Mouse (Mus musculus) forebrain, embryonic 14.5 days (tissue): ENCODE results near the gene Gpn2. TPM values are rescaled to one million over a fixed set of nuclear protein-coding genes. Genes with fewer than 3 reads are reported as not detected.
A peak's percentile ranks its signal among the peaks of the same experiment; 100 is the strongest.

Experiments used
- ATAC-seq: fragments of 200-750 bp; cut with Nextera tagmentation; 2 replicates; pipeline ENCODE4 v1.8.0; 2017; ENCODE audit warnings: mild to moderate bottlenecking, moderate library complexity
- DNase-seq: peaks from one replicate; pipeline ENCODE4 v3.0.0-alpha.2; 2015; ENCODE audit warnings: low spot score
- H3K27ac ChIP-seq: fragments of 300-500 bp; sonication (generic); 2 replicates; pipeline ENCODE4 v1.5.1; 2014; ENCODE audit warnings: low read depth, mild to moderate bottlenecking, control low read depth, low read length, moderate library complexity
- H3K27me3 ChIP-seq: fragments of 300-500 bp; sonication (generic); replicated peaks from 2 replicates; pipeline ENCODE4 v1.6.1; 2014; ENCODE audit warnings: low read length, control low read depth, mixed read lengths; ENCODE audit not compliant: control insufficient read depth, insufficient read depth
- H3K36me3 ChIP-seq: fragments of 300-500 bp; sonication (generic); 2 replicates; pipeline ENCODE4 v1.6.1; 2014; ENCODE audit warnings: low read length, control low read depth; ENCODE audit not compliant: control insufficient read depth, insufficient read depth
- H3K4me1 ChIP-seq: fragments of 300-500 bp; sonication (generic); 2 replicates; pipeline ENCODE4 v1.6.1; 2014; ENCODE audit warnings: antibody characterized with exemption, low read length, control low read depth; ENCODE audit not compliant: control insufficient read depth, insufficient read depth
- H3K4me2 ChIP-seq: fragments of 300-500 bp; sonication (generic); 2 replicates; pipeline ENCODE4 v1.6.1; 2014; ENCODE audit warnings: mild to moderate bottlenecking, control low read depth, low read length
- H3K4me3 ChIP-seq: fragments of 300-500 bp; sonication (generic); 2 replicates; pipeline ENCODE4 v1.5.1; 2014; ENCODE audit warnings: low read depth, low read length, control low read depth
- H3K9ac ChIP-seq: fragments of 300-500 bp; sonication (generic); 2 replicates; pipeline ENCODE4 v1.6.1; 2014; ENCODE audit warnings: mild to moderate bottlenecking, low read length, control low read depth, moderate library complexity
- H3K9me3 ChIP-seq: fragments of 300-500 bp; sonication (generic); replicated peaks from 2 replicates; pipeline ENCODE4 v1.6.1; 2016; ENCODE audit warnings: low read length, control low read depth, mixed read lengths; ENCODE audit not compliant: control insufficient read depth
- WGBS: fragments of 180-500 bp; shearing (Covaris S2); extraction: QIAGEN DNeasy Blood & Tissue Kit; methylation state at CpG from one replicate; pipeline ENCODE4 v1.1.7; 2014; 5-methylcytosine and 5-hydroxymethylcytosine counted together
- polyA plus RNA-seq: library from polyadenylated mRNA; unstranded; fragments of >200 nt; fragmentation: Nextera tagmentation; extraction: Ambion mirVana; gene quantifications from 2 replicates; pipeline ENCODE4 v1.2.1, GENCODE M21; 2014

Gene Gpn2
- polyA plus RNA-seq, 1 experiment from 2014 or later: 30.1 TPM

GRCm38 (mm10) chr4:133624830-133625229 is 40.7 kb downstream of the Gpn2 start:
- no peak overlapping the region for H3K4me3 ChIP-seq
- no peaks in the 10 kb centered on the region for H3K4me1 ChIP-seq
- H3K36me3 ChIP-seq: peaks cover 27% of the 10 kb centered on the region
- no peak overlapping the region for H3K9ac ChIP-seq
- no peak overlapping the region for H3K4me2 ChIP-seq
- H3K9me3 ChIP-seq: no peaks in the 10 kb centered on the region
- WGBS: 92% methylated on average over 7 of the region's 7 CpGs
- ATAC-seq (no peak), DNase-seq (no peak)
- H3K27me3 ChIP-seq: no peaks in the 10 kb centered on the region
- no peak overlapping the region for H3K27ac ChIP-seq

DNA sequence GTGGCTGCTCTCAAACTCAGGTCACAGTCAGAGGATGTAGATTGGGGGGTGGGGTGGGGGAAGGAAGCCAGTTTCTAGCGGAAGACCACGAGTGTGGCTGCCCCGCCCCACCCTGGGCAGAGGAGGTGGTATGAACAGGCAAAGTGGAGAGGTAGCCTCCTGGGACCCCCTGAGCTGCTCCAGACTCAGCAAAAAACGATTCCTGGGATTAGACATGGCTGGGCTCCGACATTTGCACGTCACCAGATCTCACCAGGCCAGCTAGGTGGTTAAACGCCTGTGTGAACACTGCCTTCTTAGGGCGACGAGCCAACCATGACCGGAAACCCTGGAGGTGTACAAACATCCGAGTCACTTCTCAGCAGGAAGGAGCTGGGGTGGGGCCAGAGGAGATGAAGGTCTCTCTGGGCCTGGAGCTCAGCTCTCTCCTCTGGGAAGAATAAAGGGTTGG is 41.5 kb downstream of the Gpn2 start:
- no peak overlapping the region for H3K4me2 ChIP-seq
- H3K4me3 ChIP-seq: no peak overlapping the region
- no peak for DNase-seq
- no peak for ATAC-seq
- no peaks in the 10 kb centered on the region for H3K9me3 ChIP-seq
- no peaks in the 10 kb centered on the region for H3K4me1 ChIP-seq
- no peak overlapping the region for H3K9ac ChIP-seq
- H3K36me3 ChIP-seq: peaks cover 27% of the 10 kb centered on the region
- H3K27me3 ChIP-seq: no peaks in the 10 kb centered on the region
- WGBS: 49% methylated on average over 11 of the region's 11 CpGs
- H3K27ac ChIP-seq: 0 out of 2 replicates have a peak overlapping the region, but pooled peaks have one; percentile 14

DNA sequence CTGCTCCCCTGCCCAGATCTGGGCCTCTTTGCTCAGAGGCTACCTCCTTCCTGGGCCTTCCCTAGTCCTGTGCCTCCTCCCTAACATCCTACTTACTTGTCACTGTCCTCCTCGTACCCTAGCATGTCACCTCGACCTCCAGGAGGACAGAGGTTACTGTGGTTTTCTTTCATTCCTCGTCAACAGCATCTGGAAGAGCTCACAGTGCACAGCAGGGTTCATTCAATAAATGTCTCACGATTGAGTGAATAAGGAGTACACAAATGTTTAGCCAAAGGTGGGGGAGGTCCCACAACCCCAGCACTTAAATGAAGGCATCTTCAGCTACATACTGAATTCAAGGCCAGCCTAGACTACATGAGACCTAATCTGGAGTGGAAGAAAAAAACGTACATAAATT is 42.1 kb downstream of the Gpn2 start:
- DNase-seq (no peak), ATAC-seq (no peak)
- Histone ChIP-seq H3K27me3 (no peaks in the 10 kb centered on the region), H3K9ac (no peak overlapping the region), H3K4me3 (no peak overlapping the region), H3K36me3 (peaks cover 27% of the 10 kb centered on the region), H3K27ac (0 out of 2 replicates have a peak overlapping the region, but pooled peaks have one; percentile 14), H3K9me3 (no peaks in the 10 kb centered on the region), H3K4me2 (no peak overlapping the region), H3K4me1 (no peaks in the 10 kb centered on the region; the same call in 1 of the 2 replicates)
- WGBS: 46% methylated on average over 5 of the region's 5 CpGs

- 87% methylated on average over 9 of the region's 9 CpGs for WGBS
- H3K9ac ChIP-seq: no peak overlapping the region
- H3K27ac ChIP-seq: no peak overlapping the region
- no peaks in the 10 kb centered on the region for H3K9me3 ChIP-seq
- H3K4me2 ChIP-seq: no peak overlapping the region
- peaks cover 27% of the 10 kb centered on the region for H3K36me3 ChIP-seq
- no peak for DNase-seq
- no peak for ATAC-seq
- H3K27me3 ChIP-seq: no peaks in the 10 kb centered on the region
- H3K4me1 ChIP-seq: peaks cover 1% of the 10 kb centered on the region; the same call in 1 of the 2 replicates
- no peak overlapping the region for H3K4me3 ChIP-seq
Measured at GRCm38 (mm10) chr4:133626621-133627020, 42.5 kb downstream of the Gpn2 start.

GRCm38 (mm10) chr4:133627039-133627438 is 42.9 kb downstream of the Gpn2 start:
- ATAC-seq (no peak), DNase-seq (no peak)
- Histone ChIP-seq H3K27ac (no peak overlapping the region), H3K4me1 (peaks cover 5% of the 10 kb centered on the region), H3K27me3 (no peaks in the 10 kb centered on the region), H3K4me3 (no peak overlapping the region), H3K9ac (no peak overlapping the region), H3K36me3 (peaks cover 27% of the 10 kb centered on the region), H3K4me2 (no peak overlapping the region), H3K9me3 (no peaks in the 10 kb centered on the region)
- 93% methylated on average over 14 of the region's 14 CpGs for WGBS

DNA sequence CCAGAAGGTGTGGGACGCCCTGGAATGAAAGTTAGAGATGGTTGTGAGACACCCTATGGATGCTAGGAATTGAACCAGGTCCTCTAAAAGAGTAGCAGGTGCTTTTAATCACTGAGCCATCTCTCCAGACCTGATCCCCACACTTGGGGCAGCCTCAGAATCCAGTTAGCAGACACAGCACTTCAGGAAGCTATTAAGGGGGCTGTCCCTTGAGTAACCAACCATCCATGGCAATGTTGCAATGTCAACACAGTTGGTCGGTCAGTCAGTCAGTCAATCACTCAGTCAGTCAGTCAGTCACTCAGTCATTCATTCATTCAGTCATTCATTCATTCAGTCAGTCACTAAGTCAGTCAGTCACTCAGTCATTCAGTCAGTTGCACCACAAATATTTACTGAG is 44.4 kb downstream of the Gpn2 start:
- no peak overlapping the region for H3K4me2 ChIP-seq
- ATAC-seq (no peak), DNase-seq (no peak)
- whole genome bisulfite sequencing: 92% methylated on average over 2 of the region's 2 CpGs
- H3K9me3 ChIP-seq: no peaks in the 10 kb centered on the region
- H3K9ac ChIP-seq: no peak overlapping the region
- H3K4me3 ChIP-seq: no peak overlapping the region
- H3K36me3 ChIP-seq: peaks cover 27% of the 10 kb centered on the region
- no peak overlapping the region for H3K27ac ChIP-seq
- H3K4me1 ChIP-seq: peaks cover 8% of the 10 kb centered on the region
- H3K27me3 ChIP-seq: no peaks in the 10 kb centered on the region

- DNase-seq (no peak), ATAC-seq (no peak)
- no peak overlapping the region for H3K4me3 ChIP-seq
- H3K4me2 ChIP-seq: no peak overlapping the region
- peaks cover 8% of the 10 kb centered on the region for H3K4me1 ChIP-seq
- no peaks in the 10 kb centered on the region for H3K9me3 ChIP-seq
- H3K36me3 ChIP-seq: peaks cover 27% of the 10 kb centered on the region
- WGBS: 90% methylated on average over 7 of the region's 7 CpGs
- H3K27me3 ChIP-seq: no peaks in the 10 kb centered on the region
- H3K27ac ChIP-seq: no peak overlapping the region
- H3K9ac ChIP-seq: no peak overlapping the region
Measured at GRCm38 (mm10) chr4:133629191-133629590, 45.0 kb downstream of the Gpn2 start.

- H3K27me3 ChIP-seq: no peaks in the 10 kb centered on the region
- WGBS: 93% methylated on average over 8 of the region's 8 CpGs
- no peak overlapping the region for H3K27ac ChIP-seq
- no peaks in the 10 kb centered on the region for H3K9me3 ChIP-seq
- H3K4me3 ChIP-seq: no peak overlapping the region
- peaks cover 18% of the 10 kb centered on the region for H3K36me3 ChIP-seq
- no peak for ATAC-seq
- H3K9ac ChIP-seq: no peak overlapping the region; the same call in 1 of the 2 replicates
- DNase-seq: no peak
- peaks cover 8% of the 10 kb centered on the region for H3K4me1 ChIP-seq
- H3K4me2 ChIP-seq: no peak overlapping the region
Measured at GRCm38 (mm10) chr4:133630326-133630920, 46.3 kb downstream of the Gpn2 start.

DNA sequence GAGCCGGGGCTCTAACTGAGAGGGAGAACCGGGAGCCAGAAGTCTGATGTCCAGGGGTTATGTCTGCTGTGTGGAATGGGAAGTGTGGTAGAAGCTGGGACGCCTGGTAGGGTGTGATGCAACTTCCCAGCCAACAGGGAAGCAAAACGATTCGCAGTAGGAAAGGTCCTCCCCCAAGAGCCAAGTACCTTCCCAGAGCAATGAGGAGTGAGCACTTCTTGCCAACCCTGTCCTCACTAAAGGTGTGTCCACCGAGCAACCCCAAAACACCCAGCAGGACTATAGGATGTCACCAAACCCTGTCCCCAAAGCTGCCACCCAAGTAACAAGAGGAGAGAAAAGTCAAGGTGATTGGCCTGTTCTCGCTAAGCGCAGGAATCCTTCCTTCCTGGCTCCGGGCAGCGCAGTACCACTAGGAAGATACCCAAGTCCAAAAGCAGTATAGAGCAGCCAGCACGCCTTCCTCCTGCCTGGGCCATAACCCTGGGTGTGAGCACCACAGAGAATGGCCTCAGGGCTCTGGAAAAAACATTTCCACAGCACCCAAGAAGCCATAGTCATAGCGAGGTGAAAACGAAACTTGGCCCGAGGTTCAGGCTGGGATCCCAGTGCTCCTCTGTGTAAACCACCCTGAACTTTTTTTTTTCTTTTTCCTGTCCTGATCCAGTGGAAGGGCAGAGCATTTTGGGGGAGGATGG is 47.1 kb downstream of the Gpn2 start:
- ATAC-seq (no peak), DNase-seq (no peak)
- H3K27ac ChIP-seq: no peak overlapping the region
- no peak overlapping the region for H3K4me3 ChIP-seq
- WGBS: 87% methylated on average over 14 of the region's 14 CpGs
- H3K4me1 ChIP-seq: peaks cover 8% of the 10 kb centered on the region
- peak overlapping the region; percentile 6; the same call in 1 of the 2 replicates for H3K9ac ChIP-seq
- H3K27me3 ChIP-seq: no peaks in the 10 kb centered on the region
- no peak overlapping the region; the same call in 1 of the 2 replicates for H3K4me2 ChIP-seq
- no peaks in the 10 kb centered on the region for H3K9me3 ChIP-seq
- H3K36me3 ChIP-seq: peaks cover 10% of the 10 kb centered on the region; the same call in 1 of the 2 replicates
